Mouse (Mus musculus) embryonic fibroblast, embryonic 13.5 days (primary cell): ENCODE results near the gene Mras.

Experiments
- CTCF ChIP-seq: IDR thresholded peaks from 2 replicates; pipeline ENCODE4 v1.5.1; 2011; ENCODE audit warnings: mild to moderate bottlenecking, control low read depth, low read length, moderate library complexity, borderline replicate concordance; ENCODE audit not compliant: insufficient read depth
- POLR2A ChIP-seq: IDR thresholded peaks from 2 replicates; pipeline ENCODE4 v1.6.1; 2011; ENCODE audit warnings: low read depth, mild to moderate bottlenecking, control low read depth, low read length, moderate library complexity

DNA sequence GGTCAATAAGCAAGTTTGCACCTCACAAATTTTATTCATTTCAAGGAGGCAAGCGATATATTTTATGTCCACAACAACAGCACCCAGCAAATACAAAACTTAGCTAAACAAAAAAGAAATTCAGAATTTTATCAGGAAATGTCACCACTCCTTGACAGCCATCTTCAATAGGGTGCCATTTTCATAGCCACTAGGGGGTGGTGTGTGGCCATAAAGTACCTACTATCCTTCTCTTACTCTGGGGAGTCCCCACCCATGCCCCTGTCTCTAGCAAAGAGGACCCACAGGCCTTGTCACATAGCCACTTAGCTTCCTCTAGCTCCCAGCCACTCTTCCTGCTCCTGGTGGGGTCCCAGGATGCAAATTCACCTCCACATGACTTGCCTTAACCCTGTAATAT lies 98.0 kb downstream of the Mras start:
- TF ChIP-seq POLR2A (no peak), CTCF (no peak)
